Mouse (Mus musculus): ENCODE measurements around the gene Gm572.

The Gm572 gene

DNA sequence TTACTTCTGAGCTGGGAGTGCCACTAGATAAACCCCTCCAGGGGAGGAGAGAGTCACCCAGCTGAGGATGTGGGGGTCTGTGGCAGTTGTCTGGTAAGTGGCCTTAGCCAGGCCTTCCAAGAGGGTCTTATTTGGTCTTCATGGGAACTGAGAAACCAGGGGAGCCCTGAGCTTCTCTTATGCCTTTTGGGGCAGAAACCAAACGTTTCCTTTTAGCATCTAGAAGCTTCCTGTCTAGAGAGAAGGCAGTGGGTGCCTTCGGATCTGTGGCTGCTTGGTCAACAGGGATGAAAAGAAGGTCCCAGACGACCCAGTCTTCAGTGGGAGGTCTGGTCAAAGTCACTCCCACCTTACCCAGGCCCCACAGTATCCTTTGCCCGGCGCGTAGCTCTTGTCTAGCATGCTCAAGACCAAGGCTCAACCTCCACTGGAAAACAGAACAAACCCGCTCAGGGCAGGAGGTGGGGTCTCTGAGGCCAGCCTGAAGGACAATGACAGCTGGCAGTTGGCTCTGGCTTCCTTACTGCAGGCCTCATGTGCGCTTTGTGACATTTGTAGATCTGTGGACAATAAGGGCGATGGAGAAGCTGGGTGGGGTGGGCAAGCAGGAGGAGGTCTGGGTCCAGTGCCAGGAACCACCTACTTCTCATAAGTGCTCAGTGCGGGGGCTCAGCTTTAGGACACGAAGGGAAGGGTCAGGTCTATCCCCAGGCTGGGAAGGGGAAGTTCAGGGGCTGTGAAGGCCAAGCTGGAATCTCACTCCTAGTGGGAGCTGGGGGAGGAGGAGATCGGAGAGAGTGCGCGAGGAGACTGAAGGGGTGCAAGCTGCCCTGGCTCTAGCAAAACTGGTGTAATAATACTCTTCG, at the start of gene Gm572:
Gm572 (plus strand) TSS at position 27 of the 866 bp plus-strand sequence.
- peak; percentile 39 to 55 for DNase-seq

DNA sequence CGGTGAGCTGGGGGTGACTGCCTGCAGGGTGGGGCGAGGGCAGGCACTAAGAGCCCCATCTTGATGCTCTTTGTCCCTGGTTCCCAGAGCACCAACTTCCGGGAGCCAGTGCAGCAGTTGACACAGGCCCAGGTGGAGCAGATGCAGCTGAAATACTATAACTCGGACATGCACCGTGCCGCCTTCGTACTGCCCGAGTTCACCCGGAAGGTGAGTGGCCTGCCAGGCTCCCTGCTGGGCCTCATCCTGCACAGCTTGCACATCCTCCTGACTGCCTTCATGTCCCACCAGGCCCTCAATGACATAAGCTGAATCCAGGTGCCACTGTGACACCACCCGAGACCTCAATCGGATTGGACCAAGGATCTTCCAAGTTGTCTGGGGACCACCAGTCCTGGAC, 49.1 kb upstream of the Gm572 start:
- DNase-seq, result peak in 1 of 2 experiments; percentile 37

- no peak for DNase-seq
These were observed 47.2 kb upstream of the Gm572 start for GRCm38 (mm10) chr4:148595916-148596315.

DNA sequence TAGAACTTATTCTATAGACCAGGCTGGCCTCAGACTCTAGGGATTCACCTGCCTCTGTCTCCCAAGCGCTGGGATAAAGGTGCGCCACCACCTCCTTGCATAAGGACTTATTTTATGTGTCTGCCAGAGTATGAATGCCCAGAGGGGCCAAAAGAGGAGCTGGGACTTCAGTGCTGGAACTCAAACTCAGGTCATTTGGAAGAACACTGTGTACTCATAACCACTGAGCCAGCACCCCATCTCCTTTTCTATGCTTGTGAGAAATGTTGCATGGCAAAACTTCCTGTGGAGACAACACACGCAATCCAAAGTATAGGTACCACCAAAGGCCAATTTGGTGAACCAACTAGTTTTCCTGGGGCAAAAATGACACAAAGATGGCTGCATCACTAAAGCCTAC, 46.4 kb upstream of the Gm572 start:
- DNase-seq, result no peak

GRCm38 (mm10) chr4:148598826-148599225, 44.3 kb upstream of the Gm572 start:
- DNase-seq, result no peak

GRCm38 (mm10) chr4:148600316-148600715, 42.8 kb upstream of the Gm572 start:
- DNase-seq, result no peak

DNA sequence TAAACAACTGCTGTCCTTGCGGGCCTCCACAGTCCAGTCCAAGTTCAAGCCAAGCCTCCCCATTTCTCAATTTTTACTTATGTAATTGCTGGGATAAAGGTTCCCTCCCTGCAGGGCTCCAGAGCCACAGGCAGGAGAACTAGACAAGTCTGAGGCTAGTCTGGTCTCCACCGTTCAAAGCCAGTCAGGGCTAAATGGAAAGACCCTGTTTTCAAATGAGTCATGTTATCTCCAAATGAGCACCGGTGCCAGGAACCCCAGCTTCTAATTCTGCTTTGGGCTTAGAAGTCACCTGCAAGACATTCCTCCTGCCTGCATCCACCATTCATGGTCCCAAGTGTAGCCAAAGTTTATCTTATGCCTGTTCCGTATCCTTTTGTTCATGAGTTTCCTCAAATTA, 41.2 kb upstream of the Gm572 start:
- no peak for DNase-seq

GRCm38 (mm10) chr4:148602357-148603120, 40.6 kb upstream of the Gm572 start, which contains the start of gene Masp2:
Masp2 (plus strand) TSS chr4:148602554.
- no peak for DNase-seq

- no peak for DNase-seq
These were observed 39.6 kb upstream of the Gm572 start for GRCm38 (mm10) chr4:148603376-148604139.

DNA sequence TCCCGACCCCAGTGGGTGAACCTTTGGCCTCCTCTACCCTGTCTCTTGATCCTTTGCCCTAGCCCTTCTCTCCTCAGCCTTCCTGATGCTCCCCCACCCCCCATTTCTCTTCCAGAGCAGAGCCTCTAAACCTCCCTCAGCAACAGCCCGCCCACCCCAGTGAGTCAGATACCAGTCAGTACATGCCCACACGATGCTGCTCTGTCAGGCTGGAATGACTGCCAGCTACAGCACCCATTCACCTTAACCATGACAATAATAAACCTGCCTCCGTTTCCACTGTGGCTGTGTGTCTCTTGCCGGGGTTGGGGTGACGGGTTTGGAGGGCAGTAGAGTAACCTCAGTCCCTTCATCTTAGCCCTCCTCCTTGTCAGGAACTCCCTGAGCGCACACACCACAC, 39.0 kb upstream of the Gm572 start:
- no peak for DNase-seq

DNA sequence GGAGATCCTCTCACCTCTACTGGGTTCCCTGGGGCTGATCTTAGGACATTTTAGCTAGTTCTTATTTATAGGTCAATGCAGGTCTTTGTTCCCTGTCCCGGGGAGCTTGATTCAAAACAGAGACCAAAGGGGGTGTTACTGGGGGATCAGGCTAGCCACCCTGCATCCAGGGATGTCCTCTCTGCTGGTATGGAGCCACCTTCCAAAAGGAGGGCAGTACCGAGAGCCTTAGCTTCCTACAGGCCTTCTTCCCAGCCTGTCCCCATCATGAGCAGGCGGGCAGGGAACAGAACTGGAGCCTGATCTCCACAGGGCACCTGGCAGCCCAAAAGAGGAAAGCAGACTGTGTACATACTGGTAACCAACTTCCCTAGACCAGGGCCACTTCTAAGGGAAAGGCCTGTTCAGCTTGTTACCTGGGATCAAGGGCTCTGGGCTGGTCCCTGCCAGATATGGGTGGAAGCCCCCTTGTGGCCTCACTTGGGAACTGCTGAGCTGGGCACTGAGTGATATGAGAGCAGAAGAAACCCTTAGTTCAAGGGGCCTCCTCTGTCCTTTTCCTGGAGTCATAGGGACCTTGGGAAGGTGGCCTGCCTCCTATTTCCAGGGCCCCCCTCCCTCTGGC, 38.5 kb upstream of the Gm572 start:
- DNase-seq, result peak; percentile 85 to 87

DNA sequence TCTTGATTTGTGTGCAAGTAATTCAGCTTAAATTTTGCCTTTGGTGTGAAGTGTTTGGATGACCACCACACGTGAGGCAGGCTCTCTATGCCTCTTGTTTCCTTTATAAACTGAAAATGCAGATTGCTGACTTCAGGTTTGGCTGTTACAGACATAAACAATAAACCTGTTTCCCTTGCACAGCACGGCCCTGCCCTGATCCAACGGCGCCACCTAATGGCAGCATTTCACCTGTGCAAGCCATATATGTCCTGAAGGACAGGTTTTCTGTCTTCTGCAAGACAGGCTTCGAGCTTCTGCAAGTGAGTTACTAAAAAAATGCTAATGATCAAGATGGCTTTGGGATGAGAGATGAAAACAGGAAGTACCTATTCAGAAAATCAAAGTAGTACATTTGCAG, 35.4 kb upstream of the Gm572 start:
- DNase-seq, result peak; percentile 89 to 92

- DNase-seq, result no peak
These were observed 33.3 kb upstream of the Gm572 start for GRCm38 (mm10) chr4:148609805-148610204.

DNA sequence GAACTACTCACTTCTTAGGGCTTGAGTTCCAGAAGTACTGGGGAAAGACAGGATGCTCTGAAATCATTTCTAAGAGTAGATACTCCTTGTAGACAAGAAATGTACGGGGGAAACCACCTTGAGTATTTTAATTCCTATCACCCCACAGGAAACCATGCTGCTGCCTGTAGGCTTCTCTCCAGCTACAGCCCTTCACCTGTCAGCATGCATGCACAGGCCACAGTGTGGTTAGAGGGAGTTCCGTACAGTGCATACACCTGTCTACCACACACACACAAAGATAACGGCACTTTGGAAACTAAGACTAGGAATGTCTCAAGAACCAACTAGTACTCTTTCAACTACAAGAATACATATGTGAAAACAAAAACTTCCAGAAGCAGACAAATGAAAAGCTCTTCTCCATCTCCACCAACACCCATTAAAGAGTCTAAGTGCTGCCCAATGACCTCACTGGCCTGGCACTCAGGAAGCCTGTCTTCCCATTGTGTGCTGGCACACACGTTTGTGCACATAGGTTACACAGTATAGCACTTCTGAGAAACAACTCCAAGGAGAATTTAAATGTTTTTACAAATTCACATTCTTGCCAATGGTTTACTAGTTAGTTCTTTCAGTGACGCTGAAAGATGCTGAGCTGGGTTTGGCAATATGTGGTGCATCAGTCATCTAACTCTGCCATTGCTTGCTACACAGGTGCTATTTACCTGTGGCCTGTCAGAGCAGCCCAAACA, 32.3 kb upstream of the Gm572 start:
- no peak for DNase-seq

- peak in 1 of 2 experiments; percentile 36 for DNase-seq
These were observed 30.6 kb upstream of the Gm572 start for GRCm38 (mm10) chr4:148612557-148612956.

DNA sequence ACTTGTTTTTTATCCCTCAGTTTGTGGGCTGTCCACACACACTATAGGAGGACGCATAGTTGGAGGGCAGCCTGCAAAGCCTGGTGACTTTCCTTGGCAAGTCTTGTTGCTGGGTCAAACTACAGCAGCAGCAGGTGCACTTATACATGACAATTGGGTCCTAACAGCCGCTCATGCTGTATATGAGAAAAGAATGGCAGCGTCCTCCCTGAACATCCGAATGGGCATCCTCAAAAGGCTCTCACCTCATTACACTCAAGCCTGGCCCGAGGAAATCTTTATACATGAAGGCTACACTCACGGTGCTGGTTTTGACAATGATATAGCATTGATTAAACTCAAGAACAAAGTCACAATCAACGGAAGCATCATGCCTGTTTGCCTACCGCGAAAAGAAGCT, 29.4 kb upstream of the Gm572 start:
- DNase-seq, result no peak

DNA sequence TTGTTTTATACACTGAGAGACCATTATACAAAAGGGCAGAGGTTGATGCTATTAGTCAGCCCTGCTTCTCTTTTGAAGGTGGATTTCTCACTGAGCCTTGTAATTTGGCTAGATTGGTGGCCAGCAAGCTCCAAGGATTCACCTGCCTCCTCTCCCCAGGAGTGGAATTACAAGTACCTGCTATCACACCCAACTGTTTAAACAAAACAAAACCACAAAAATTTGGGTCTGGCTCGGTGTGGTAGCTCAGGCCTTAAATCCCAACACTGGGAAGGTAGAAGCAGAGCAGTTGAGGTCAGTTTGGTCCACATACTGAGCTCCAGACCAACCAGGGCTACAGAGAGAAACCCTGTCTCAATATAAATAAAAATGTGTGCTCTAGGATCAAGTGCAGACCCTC, 23.3 kb upstream of the Gm572 start:
- no peak for DNase-seq

DNA sequence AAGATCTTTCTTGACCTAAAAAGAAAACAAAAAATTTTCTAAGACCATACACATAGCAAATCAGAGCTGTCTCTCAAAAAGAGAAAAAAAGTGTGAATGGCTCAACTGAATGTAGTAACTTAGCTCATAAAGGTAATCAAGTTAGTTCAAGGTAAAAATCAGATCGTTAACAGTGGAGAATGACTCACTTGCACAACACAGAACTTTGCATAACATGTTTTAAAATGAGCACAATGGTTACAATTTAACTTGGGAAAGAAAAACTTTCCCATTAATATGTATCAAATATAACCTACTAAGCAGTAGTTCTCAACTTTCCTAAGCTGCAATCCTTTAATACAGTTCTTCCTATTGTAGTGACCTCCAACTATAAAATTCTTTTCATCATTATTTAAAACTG, 22.4 kb upstream of the Gm572 start:
- no peak for DNase-seq

DNA sequence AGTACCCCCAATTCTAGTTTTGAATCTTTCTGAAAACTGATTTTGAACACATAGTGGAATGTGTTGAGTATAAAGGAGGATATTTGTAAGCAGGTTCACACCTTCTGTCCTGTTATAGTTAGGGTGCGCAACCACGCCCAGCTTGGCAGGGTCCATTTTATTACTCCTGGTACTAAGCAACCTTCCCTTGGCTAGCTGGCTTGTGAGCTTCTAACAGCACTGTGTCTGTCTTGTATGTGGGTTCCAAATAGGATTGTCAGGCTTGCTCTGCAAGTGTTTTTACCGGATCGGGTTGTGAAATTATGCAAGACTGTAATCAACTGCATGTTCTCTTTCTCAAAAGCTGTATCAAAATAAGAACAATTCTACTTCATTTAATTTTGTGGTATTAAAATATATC, 20.6 kb upstream of the Gm572 start:
- DNase-seq, result no peak

GRCm38 (mm10) chr4:148623609-148624008, 19.5 kb upstream of the Gm572 start:
- no peak for DNase-seq

- DNase-seq, result no peak
These were observed 18.1 kb upstream of the Gm572 start for GRCm38 (mm10) chr4:148625010-148625409.

Data from cerebellum, postnatal 10 days (tissue).